Mouse (Mus musculus) megakaryocyte, embryonic 14.5 days (primary cell): ENCODE results near the gene Cenpb.

Experiments used
- FLI1 ChIP-seq: IDR thresholded peaks from 2 replicates; pipeline ENCODE4 v1.6.1; 2012; ENCODE audit warnings: low read length, inconsistent platforms, mixed read lengths
- GATA1 ChIP-seq: IDR thresholded peaks from 3 replicates; pipeline ENCODE4 v1.6.1; 2012; ENCODE audit warnings: mixed read lengths, low read length, inconsistent platforms, borderline replicate concordance

DNA sequence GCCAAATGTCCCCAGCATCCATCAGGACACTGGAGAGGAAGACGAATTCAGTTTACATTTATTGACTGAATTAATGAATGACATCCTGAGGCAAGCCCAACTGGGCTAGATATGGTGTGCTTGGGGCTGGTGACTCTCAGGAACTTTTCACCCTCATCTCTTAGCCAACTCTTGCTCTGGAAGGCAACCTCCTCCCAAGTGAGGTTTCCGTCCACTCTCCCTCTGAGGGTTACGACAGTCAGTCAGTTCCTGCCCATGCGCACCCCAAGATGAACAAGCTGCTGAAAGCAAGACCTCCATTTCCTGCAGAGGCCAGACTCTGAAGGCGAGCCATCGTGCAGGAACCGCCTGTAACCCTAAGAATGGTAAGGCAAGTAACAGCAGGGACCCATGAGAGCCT lies 22.9 kb downstream of the Cenpb start:
- no peak for TF ChIP-seq GATA1
- no peak for TF ChIP-seq FLI1
